Mouse (Mus musculus) adrenal gland, postnatal 14 days (tissue): ENCODE measurements around the gene Epn1. TPM values are rescaled to one million over a fixed set of nuclear protein-coding genes. Genes with fewer than 3 reads are reported as not detected.
A peak's percentile ranks its signal among the peaks of the same experiment; 100 is the strongest.

Source experiments
- DNase-seq: peaks from one replicate; pipeline ENCODE4 v3.0.0; 2021; ENCODE audit warnings: mixed read lengths
- long read RNA-seq, 2 experiments: library from polyadenylated mRNA; stranded (forward); transcript quantifications; one replicate each; pipeline ENCODE4 v2.0.0; 2021
- total RNA-seq: library from RNA; stranded (reverse); gene quantifications from 2 replicates; pipeline ENCODE4 v1.2.3, GENCODE M21; 2021

The Epn1 gene
- 145 and 155 TPM in 2 replicates for total RNA-seq
- long read RNA-seq, experiment 1, transcript Epn1-202 (12 exons, 2,565 nt) = major isoform, 21 of 74 reads
- long read RNA-seq, experiment 1, partial matches to known transcripts = 23 of 74 reads
- long read RNA-seq, experiment 1, other reads (novel, unspliced or antisense) = 29 of 74 reads
- long read RNA-seq, experiment 2, transcript Epn1-202 (12 exons, 2,565 nt) = major isoform, 9 of 51 reads
- long read RNA-seq, experiment 2, partial matches to known transcripts = 20 of 51 reads
- long read RNA-seq, experiment 2, other reads (novel, unspliced or antisense) = 21 of 51 reads

DNA sequence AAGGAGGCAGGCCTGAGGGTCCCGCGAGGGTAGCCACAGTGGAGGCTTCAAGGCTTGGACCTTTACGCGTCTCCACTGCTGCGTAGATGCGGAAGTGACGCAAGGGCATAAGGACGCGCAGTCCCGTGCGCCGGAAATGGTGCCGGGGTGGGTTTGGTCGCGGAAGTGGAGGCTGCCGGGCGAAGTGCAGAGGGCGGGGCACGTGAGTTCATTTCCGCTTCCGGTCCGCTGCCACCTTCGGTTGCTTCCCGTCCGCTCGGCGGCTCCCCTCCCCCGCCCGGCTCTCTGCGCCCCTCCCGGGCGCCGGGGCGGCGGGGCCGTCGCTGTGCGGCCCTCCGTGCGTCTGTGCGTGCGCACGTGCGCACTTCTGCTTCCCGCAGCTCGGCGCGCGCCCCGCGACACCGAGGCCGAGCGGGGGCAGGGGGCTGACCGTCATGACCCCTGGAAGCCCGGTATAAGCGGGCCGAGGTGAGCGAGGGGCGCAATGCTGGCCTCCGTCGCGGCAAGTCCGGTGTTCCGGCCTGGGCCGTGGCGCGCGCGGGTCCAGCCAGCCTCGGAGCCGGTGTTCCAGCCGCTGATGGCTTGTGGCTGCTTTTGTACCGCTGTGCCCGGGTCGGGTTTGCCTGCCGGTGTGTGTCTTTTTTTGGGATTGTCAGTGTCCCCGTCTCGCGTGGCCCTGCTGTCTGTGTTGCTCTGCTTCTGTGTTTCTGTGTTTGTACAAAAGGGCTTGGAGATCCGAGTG, at the start of gene Epn1:
TSS of gene Epn1 (plus strand) at position 226 of the 742 bp plus-strand sequence.
- peak; percentile 98 for DNase-seq

- DNase-seq = no peak
These were observed 49.3 kb upstream of the Epn1 start for GRCm38 (mm10) chr7:5030554-5031275.

GRCm38 (mm10) chr7:5031496-5031895, 48.5 kb upstream of the Epn1 start:
- no peak for DNase-seq

DNA sequence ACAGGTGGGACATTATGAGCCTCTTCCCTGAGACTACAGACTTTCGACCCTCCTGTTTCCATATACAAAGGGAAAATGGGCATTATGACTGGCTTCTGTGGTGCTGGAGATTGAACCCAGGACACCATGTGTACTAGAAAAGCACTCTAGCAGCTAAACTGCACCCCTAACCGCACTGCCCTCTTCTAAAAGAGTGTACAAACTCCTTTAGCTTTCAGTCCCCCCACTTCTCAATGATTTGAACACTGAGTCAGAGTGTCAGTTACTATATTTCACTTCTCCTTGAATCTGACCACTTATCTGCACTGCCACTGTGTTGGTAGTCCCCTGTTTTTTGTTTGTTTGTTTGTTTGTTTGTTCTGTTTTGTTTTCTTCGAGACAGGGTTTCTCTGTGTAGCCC, 46.2 kb upstream of the Epn1 start, which contains the start of gene 4632433K11Rik:
TSS of gene 4632433K11Rik (plus strand) at position 301 of the 400 bp plus-strand sequence.
- no peak for DNase-seq

GRCm38 (mm10) chr7:5035628-5036027, 44.4 kb upstream of the Epn1 start:
- no peak for DNase-seq

- no peak for DNase-seq
These were observed 43.9 kb upstream of the Epn1 start for GRCm38 (mm10) chr7:5036136-5036535.

DNA sequence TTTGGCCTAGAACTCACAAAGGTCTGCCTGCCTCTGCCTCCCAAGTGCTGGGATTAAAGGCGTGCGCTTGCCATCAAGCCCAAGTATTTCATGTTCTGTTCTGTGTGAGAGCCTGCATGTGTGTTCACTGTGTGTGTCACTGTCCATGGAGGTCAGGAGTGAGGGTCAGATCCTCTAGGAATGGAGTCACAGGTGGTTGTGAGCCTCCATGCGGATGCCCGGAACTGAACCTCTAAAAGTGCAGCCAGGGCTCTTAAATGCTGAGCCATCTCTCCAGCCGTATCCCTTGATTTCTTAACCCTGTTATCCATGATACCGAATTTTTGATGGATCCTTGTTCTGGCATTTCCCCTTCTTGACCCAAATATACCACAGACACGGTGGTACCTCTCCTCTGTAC, 43.0 kb upstream of the Epn1 start:
- DNase-seq = no peak

GRCm38 (mm10) chr7:5037467-5037866, 42.6 kb upstream of the Epn1 start:
- no peak for DNase-seq

GRCm38 (mm10) chr7:5038109-5038732, 41.8 kb upstream of the Epn1 start, which contains the start of gene Zfp784:
Zfp784 (minus strand) TSS chr7:5038446.
- DNase-seq = peak; percentile 97

DNA sequence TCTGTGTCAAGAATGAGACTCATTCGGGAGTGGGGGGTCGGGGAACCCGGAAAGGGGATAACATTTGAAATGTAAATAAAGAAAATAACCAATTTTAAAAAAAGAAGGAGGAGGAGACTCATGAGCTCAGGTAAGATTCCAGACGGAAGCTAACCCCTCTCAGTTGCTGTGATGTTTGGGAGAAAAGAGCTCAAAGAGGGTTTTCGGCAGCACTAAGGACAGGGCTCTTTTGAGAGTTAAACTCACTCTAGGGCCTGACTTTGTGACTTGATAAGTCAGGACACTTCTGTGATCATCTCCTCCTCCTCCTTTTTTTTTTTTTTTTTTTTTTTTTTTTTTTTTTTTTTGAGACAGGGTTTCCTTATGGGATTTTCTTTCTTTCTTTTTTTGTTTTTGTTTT, 41.1 kb upstream of the Epn1 start:
- DNase-seq = no peak

- no peak for DNase-seq
These were observed 35.1 kb upstream of the Epn1 start for GRCm38 (mm10) chr7:5044981-5045380.

DNA sequence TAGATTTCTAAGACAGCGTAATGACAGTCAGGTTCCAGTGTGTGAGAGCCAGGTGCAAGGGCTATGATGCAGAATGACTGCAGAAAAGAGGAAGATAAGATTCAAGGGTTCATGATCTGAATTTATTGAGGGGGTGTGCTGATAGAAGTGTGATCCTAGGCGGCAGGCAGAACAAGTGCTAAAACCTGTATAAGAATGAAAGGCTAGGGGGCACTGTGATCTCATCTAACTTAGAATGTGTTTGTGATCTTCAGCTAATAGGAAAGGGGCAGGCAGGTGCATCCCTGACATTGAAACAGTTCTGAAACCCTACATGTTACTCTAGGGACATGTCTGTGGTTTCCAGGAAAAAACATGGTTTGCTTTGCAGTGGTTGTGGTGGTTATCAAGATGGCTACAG, 33.9 kb upstream of the Epn1 start:
- DNase-seq = no peak

GRCm38 (mm10) chr7:5047313-5047712, 32.7 kb upstream of the Epn1 start:
- DNase-seq = no peak

DNA sequence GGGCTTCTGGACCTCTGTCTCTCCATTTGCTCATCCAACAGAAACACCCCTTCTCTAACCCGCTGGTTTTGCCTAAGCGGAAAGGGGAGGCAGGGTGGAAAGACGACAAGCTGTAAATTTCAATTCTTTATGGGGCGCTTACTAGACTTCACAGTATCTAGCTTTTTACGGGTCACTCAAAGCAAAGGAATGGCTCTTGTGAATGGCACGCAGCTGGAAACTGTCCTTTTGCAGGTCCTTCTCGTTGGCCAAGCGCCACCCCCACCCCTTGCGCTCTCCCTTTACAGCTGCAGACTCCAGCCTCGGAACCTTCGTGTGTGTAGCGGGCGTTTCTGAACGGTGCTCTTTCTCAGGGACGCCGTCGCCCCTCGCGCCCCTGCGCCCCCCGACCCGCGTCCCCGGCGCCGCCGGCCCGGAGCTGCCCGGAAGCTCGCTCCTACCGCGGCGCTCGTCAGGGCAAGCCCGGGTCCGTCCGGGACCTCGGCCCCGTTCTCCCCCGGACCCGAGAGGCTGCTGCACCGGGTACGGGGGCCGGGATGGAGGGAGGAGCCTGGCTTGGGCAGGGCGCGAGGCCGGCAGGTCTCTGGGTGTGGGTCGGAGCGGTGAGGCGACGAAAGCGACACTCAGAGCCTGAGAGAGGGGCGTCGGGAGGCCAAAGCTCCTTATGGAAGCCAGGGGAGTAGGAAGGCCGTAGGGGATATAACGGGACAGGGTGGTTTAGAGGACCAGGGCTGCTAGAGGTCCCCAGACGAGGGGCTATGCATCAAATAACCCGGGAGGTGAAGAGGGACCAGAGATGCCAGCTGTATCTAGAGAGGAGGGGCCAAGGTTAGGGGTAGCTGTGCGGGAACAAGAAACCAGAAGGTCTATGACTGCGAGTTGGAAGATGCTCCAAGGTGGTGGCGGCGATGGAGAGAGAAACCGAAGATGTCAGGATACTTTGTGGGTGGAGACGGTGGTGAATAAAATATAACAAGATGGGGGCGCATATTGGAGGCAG, 28.5 kb upstream of the Epn1 start, which contains the start of gene Zfp580:
TSS of gene Zfp580 (plus strand) at position 346 of the 1,000 bp plus-strand sequence.
- peak; percentile 88 for DNase-seq

DNA sequence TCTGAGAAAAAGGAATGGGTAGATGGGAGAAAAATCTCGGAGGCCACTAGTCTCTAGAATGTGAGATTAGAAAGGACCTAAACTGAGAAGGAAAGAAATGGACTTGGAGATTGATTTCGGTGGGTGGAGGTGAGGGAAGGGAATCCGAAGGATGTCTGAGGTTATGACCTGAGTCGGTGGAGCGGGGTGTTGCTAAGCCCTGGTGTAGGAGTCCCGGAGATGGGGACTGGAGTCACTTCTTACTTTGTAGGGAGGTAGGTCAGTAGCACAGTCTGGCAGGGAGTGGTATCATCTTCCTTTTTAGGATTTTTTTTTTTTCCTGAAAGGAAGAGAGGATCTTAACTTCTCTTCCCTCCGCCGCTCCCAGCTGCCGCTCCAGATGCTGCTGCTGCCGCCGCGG, 27.6 kb upstream of the Epn1 start:
- no peak for DNase-seq

- no peak for DNase-seq
These were observed 27.1 kb upstream of the Epn1 start for GRCm38 (mm10) chr7:5052931-5053343.

DNA sequence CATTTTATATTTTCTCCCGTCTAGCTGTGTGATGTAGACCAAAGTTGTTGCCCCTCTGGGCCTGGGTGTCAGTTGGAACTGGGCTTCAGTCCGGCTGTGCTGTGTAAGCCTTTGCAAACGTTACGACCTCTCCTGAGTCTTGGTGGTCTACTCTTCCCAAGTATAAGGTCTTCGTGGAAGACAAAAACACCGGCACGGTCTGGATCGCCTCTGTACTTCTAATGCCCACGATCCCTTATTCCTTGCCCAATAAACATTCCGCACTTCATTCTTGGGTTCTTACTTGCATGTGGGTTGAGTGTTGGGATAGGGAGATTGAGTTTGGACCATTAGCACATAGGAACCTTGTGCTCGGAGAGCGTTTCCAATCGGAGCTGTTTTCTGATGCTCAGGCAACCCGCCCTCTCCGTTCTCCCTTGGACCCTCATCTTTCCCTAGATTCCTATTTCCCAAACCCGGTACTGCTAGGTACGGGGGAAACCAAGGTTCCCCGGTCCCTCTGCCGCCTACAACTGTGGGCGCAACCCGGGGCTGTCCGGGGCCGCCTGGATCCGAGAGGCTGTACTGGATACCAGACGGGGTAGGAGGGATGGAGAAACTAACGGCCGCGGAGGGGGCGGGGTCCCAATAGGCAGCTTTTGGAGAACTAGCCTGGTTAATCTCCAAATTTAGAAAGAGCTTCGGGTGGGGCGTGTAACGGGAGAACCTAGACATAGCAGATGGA, 26.4 kb upstream of the Epn1 start:
- DNase-seq = no peak

DNA sequence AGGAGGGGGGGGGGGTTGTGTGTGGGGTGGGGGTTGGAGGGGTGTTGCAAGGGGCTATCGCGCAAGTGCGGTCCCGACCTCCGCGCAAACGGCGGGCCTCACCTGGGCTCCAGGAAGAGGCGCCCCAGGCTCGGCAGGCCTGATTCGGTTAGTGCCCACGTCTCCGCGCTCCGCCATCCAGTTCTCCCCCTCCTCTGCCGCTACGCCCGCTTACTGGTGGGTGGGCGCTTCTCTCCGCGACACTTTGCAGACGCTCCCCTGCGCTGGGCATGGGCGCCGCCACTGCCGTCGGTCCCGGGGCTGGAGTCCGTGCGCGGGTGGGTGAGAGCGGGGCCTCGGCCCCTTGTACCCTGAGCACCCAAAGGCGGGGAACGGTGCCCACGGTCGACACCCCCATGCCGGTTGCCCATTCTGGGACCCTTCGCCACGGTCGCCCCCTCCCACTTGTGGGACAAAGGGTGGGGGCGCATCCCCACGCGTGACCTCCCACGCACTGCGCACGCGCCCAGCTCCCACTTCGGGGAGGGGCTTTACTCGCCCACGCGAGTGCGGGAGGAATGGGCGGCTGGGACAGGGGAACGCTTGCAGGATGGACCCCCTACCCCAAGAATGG, 23.3 kb upstream of the Epn1 start:
- DNase-seq = no peak

DNA sequence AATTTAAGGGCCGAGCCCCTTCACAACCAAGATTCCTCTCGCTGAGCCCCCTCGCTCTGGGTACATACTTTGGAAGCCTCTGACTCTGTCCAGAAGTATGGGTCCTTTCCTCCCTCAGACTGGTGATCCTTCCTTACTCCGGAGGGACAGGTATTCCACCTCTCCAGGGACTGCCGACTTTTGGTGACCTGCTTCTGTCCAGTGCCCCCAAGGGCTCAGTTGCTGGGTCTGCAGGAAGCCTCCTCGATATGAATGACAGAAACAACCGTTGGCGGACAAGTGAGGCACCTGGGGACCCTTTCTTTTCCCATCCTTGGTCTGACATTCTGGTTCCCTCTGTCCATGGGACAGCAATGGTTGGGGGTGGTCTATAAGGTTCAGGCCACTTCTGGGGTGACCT, 22.7 kb upstream of the Epn1 start:
- DNase-seq = no peak

DNA sequence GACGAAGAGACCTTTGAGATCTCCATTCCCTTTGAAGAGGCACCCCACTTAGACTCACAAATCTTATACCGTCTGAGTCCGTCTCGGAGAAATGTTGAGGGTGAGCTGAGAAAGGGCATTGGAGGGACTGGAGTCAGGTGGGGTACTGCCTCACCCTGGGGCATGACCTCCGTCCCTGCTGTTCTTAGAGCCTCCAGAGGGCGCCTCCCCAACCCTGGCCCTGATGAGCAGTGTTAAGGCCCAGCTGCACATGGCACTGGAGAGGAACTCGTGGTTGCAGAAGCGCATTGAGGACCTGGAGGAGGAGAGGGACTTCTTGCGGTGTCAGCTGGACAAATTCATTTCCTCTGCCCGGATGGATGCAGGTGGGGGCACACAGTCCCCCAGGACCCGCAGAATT, 22.2 kb upstream of the Epn1 start:
- peak; percentile 35 for DNase-seq
